Mouse (Mus musculus) MEL (cell line): Measurements from ENCODE around the gene Auts2. TPM values are rescaled to one million over a fixed set of nuclear protein-coding genes. Genes with fewer than 3 reads are reported as not detected.

ENCODE experiments used
- DNase-seq: peaks from one replicate; pipeline ENCODE4 v3.0.0; 2011; ENCODE audit warnings: low read depth, low spot score
- H3K27ac ChIP-seq: 2 replicates; pipeline ENCODE4 v1.5.1; 2012; ENCODE audit warnings: low read depth, mild to moderate bottlenecking, control low read depth, low read length, moderate library complexity; ENCODE audit not compliant: control insufficient read depth
- H3K27me3 ChIP-seq, 2 experiments: fragments of 150-350 bp in 1 of 2; sonication (generic) in 1 of 2; 2 replicates each; pipeline ENCODE4 v1.6.1; 2012; ENCODE audit warnings: low read length in 2 of 2, mild to moderate bottlenecking in 2 of 2, improper control_type of control experiment in 1 of 2, moderate library complexity in 1 of 2; ENCODE audit not compliant: insufficient read depth in 2 of 2, control insufficient read depth in 1 of 2
- H3K36me3 ChIP-seq, 2 experiments: 2 replicates each; pipeline ENCODE4 v1.6.1; 2012 to 2014; ENCODE audit warnings: low read length in 2 of 2, improper control_type of control experiment in 1 of 2, inconsistent platforms in 1 of 2, mild to moderate bottlenecking in 1 of 2; ENCODE audit not compliant: insufficient read depth in 2 of 2, control insufficient read depth in 1 of 2
- H3K4me1 ChIP-seq, 2 experiments: fragments of 150-350 bp in 1 of 2; sonication (generic) in 1 of 2; 2 replicates each; pipeline ENCODE4 v1.6.1; 2012; ENCODE audit warnings: low read length in 2 of 2, improper control_type of control experiment in 1 of 2, mild to moderate bottlenecking in 1 of 2; ENCODE audit not compliant: insufficient read depth in 2 of 2, control insufficient read depth in 1 of 2
- H3K4me3 ChIP-seq, 2 experiments: fragments of 150-350 bp in 1 of 2; sonication (generic) in 1 of 2; 2 replicates each; pipeline ENCODE4 v1.5.1; 2012; ENCODE audit warnings: low read depth in 2 of 2, low read length in 2 of 2, mild to moderate bottlenecking in 2 of 2, moderate library complexity in 2 of 2, control low read depth in 1 of 2, improper control_type of control experiment in 1 of 2; ENCODE audit not compliant: control insufficient read depth in 1 of 2, insufficient read depth in 1 of 2
- H3K79me2 ChIP-seq: 2 replicates; pipeline ENCODE4 v1.6.1; 2012; ENCODE audit warnings: mild to moderate bottlenecking, low read length, moderate library complexity; ENCODE audit not compliant: control insufficient read depth, poor library complexity, insufficient read depth
- H3K9ac ChIP-seq: 2 replicates; pipeline ENCODE4 v1.6.1; 2012; ENCODE audit warnings: low read depth, mild to moderate bottlenecking, control low read depth, low read length, moderate library complexity; ENCODE audit not compliant: control insufficient read depth, poor library complexity, severe bottlenecking
- H3K9me3 ChIP-seq: fragments of 150-350 bp; sonication (generic); replicated peaks from 2 replicates; pipeline ENCODE4 v1.6.1; 2012; ENCODE audit warnings: mild to moderate bottlenecking, low read length, improper control_type of control experiment, moderate library complexity; ENCODE audit not compliant: insufficient read depth
- BHLHE40 ChIP-seq: IDR thresholded peaks from 2 replicates; pipeline ENCODE4 v1.6.1; 2012; ENCODE audit warnings: low read depth, mild to moderate bottlenecking, inconsistent platforms, low read length, improper control_type of control experiment, borderline replicate concordance
- CTCF ChIP-seq, 3 experiments: IDR thresholded peaks in 2 of 3; conservative IDR thresholded peaks in 1 of 3; 2 replicates each; pipeline ENCODE4 v1.5.1; 2011 to 2012; ENCODE audit warnings: low read length in 3 of 3, low read depth in 2 of 3, mild to moderate bottlenecking in 2 of 3, improper control_type of control experiment in 1 of 3, inconsistent platforms in 1 of 3, mixed read lengths in 1 of 3, moderate library complexity in 1 of 3; ENCODE audit not compliant: control insufficient read depth in 1 of 3, insufficient read depth in 1 of 3, poor library complexity in 1 of 3, severe bottlenecking in 1 of 3
- ELF1 ChIP-seq: IDR thresholded peaks from 2 replicates; pipeline ENCODE4 v1.6.1; 2014; ENCODE audit warnings: low read depth, mild to moderate bottlenecking, inconsistent platforms, low read length, improper control_type of control experiment, moderate library complexity
- ETS1 ChIP-seq: IDR thresholded peaks from 2 replicates; pipeline ENCODE4 v1.6.1; 2012; ENCODE audit warnings: low read depth, mild to moderate bottlenecking, inconsistent platforms, low read length, improper control_type of control experiment, moderate library complexity
- GABPA ChIP-seq: IDR thresholded peaks from 2 replicates; pipeline ENCODE4 v1.6.1; 2012; ENCODE audit warnings: low read depth, mild to moderate bottlenecking, inconsistent platforms, low read length, improper control_type of control experiment, moderate library complexity
- HCFC1 ChIP-seq: IDR thresholded peaks from 2 replicates; pipeline ENCODE4 v1.6.1; 2012; ENCODE audit warnings: low read depth, mild to moderate bottlenecking, inconsistent platforms, low read length, improper control_type of control experiment, moderate library complexity
- MAZ ChIP-seq: IDR thresholded peaks from 2 replicates; pipeline ENCODE4 v1.6.1; 2012; ENCODE audit warnings: low read depth, mild to moderate bottlenecking, inconsistent platforms, low read length, improper control_type of control experiment
- MEF2A ChIP-seq: IDR thresholded peaks from 2 replicates; pipeline ENCODE4 v1.6.1; 2014; ENCODE audit warnings: low read depth, mild to moderate bottlenecking, inconsistent platforms, low read length, improper control_type of control experiment; ENCODE audit not compliant: poor library complexity, insufficient replicate concordance, severe bottlenecking; ENCODE audit errors: extremely low read depth
- MXI1 ChIP-seq: IDR thresholded peaks from 2 replicates; pipeline ENCODE4 v1.6.1; 2011; ENCODE audit warnings: mild to moderate bottlenecking, low read depth, low read length, improper control_type of control experiment
- MYB ChIP-seq: IDR thresholded peaks from 2 replicates; pipeline ENCODE4 v1.6.1; 2011; ENCODE audit warnings: mild to moderate bottlenecking, low read depth, low read length, improper control_type of control experiment
- NRF1 ChIP-seq: IDR thresholded peaks from 2 replicates; pipeline ENCODE4 v1.6.1; 2014; ENCODE audit warnings: low read depth, mild to moderate bottlenecking, inconsistent platforms, low read length, improper control_type of control experiment, moderate library complexity; ENCODE audit not compliant: poor library complexity, insufficient read depth, severe bottlenecking
- RAD21 ChIP-seq: IDR thresholded peaks from 2 replicates; pipeline ENCODE4 v1.6.1; 2011; ENCODE audit warnings: mild to moderate bottlenecking, low read depth, low read length, improper control_type of control experiment
- TAL1 ChIP-seq: IDR thresholded peaks from 2 replicates; pipeline ENCODE4 v1.6.1; 2012; ENCODE audit warnings: mild to moderate bottlenecking, inconsistent platforms, low read length, moderate library complexity, mixed read lengths
- TBP ChIP-seq: IDR thresholded peaks from 2 replicates; pipeline ENCODE4 v1.8.0; 2011; ENCODE audit warnings: low read depth, low read length, improper control_type of control experiment
- UBTF ChIP-seq: IDR thresholded peaks from 2 replicates; pipeline ENCODE4 v1.6.1; 2012; ENCODE audit warnings: low read depth, mild to moderate bottlenecking, inconsistent platforms, low read length, improper control_type of control experiment, moderate library complexity, borderline replicate concordance; ENCODE audit not compliant: insufficient read depth
- ZMIZ1 ChIP-seq: IDR thresholded peaks from 2 replicates; pipeline ENCODE4 v1.6.1; 2012; ENCODE audit warnings: low read depth, mild to moderate bottlenecking, inconsistent platforms, low read length, improper control_type of control experiment, moderate library complexity
- ZNF384 ChIP-seq: IDR thresholded peaks from 2 replicates; pipeline ENCODE4 v1.6.1; 2012; ENCODE audit warnings: low read depth, mild to moderate bottlenecking, inconsistent platforms, low read length, improper control_type of control experiment
- polyA plus RNA-seq, 2 experiments: library from polyadenylated mRNA; stranded (reverse) in 1 of 2; unstranded in 1 of 2; fragments of >175 nt in 1 of 2; fragments of >200 nt in 1 of 2; gene quantifications; 2 replicates each; pipeline versions ENCODE4 v1.2.1 to v1.2.4; 2012; ENCODE audit warnings: low replicate concordance in 2 of 2, low read depth in 1 of 2; ENCODE audit not compliant: insufficient read length in 2 of 2, insufficient read depth in 1 of 2, missing spikeins in 1 of 2
- total RNA-seq: library from RNA; depleted of rRNA; stranded (reverse); fragments of 300-350 nt; gene quantifications from 2 replicates; pipeline ENCODE4 v1.2.3, GENCODE M21; 2012

Gene Auts2
- total and polyA plus RNA-seq, 3 experiments, result not detected

- Histone ChIP-seq H3K4me3 (no peak overlapping the region), H3K4me1 (no peaks in the 10 kb centered on the region), H3K36me3 (no peaks in the 10 kb centered on the region), H3K27me3 (no peaks in the 10 kb centered on the region), H3K79me2 (no peaks in the 10 kb centered on the region), H3K9ac (no peak overlapping the region), H3K9me3 (no peaks in the 10 kb centered on the region), H3K27ac (no peak overlapping the region)
- TF ChIP-seq TBP (no peak), MYB (no peak), HCFC1 (no peak), GABPA (no peak), MAZ (no peak), RAD21 (no peak), NRF1 (no peak), ETS1 (no peak), ZNF384 (no peak), ZMIZ1 (no peak), MEF2A (no peak)
- no peak for DNase-seq
Observed at GRCm38 (mm10) chr5:132372605-132373004, 170.5 kb downstream of the Auts2 start.

GRCm38 (mm10) chr5:132368678-132369088 lies 174.5 kb downstream of the Auts2 start:
- no peaks in the 10 kb centered on the region for H3K4me1 ChIP-seq
- H3K27me3 ChIP-seq, result no peaks in the 10 kb centered on the region
- no peak for TF ChIP-seq TAL1
- TF ChIP-seq MXI1, result no peak
- TF ChIP-seq BHLHE40, result no peak
- TF ChIP-seq TBP, result no peak
- TF ChIP-seq UBTF, result no peak
- no peak for TF ChIP-seq ELF1
- no peak for TF ChIP-seq CTCF (IDR thresholded peaks at IDR 0.05 in 2 of 3, conservative IDR thresholded peaks at IDR 0.05 in 1 of 3; ENCODE audit: control insufficient read depth in 1 of 3, insufficient read depth in 1 of 3, low read depth in 2 of 3, low read length in 3 of 3, poor library complexity in 1 of 3, severe bottlenecking in 1 of 3)
- TF ChIP-seq, all 39 proteins: peak for 0
- H3K9me3 ChIP-seq, result no peaks in the 10 kb centered on the region
- no peaks in the 10 kb centered on the region for H3K79me2 ChIP-seq
- H3K36me3 ChIP-seq, result no peaks in the 10 kb centered on the region
- no peak overlapping the region for H3K9ac ChIP-seq
- no peak overlapping the region for H3K4me3 ChIP-seq
- DNase-seq, result no peak
- no peak overlapping the region for H3K27ac ChIP-seq
